Mouse (Mus musculus) kidney, postnatal 25 days (tissue): ENCODE measurements around the gene Cck.

Experiments used
- DNase-seq, 2 experiments: peaks; one replicate each; pipeline ENCODE4 v3.0.0; 2021; ENCODE audit warnings: mixed read lengths in 2 of 2

The Cck gene

GRCm38 (mm10) chr9:121495529-121495928 lies at the start of gene Cck:
Gene Cck, minus strand, starts transcription at chr9:121495694.
- peak; percentile 39 to 48 for DNase-seq

DNA sequence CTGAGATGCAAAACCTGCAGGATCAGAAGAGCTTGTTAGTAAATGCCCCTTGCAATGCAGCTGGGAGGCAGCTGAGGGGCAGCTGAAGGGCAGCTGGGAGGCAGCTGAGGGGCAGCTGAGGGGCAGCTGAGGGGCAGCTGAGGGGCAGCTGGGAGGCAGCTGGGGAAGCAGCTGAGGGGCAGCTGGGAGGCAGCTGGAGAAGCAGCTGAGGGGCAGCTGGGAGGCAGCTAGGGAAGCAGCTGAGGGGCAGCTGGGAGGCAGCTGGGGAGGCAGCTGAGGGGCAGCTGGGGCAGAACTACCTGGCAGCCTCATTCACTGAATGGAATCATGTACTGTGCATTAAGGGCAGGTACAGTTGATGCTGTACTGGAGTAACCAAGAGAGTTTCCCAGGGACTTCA lies 46.0 kb upstream of the Cck start:
- DNase-seq = no peak

DNA sequence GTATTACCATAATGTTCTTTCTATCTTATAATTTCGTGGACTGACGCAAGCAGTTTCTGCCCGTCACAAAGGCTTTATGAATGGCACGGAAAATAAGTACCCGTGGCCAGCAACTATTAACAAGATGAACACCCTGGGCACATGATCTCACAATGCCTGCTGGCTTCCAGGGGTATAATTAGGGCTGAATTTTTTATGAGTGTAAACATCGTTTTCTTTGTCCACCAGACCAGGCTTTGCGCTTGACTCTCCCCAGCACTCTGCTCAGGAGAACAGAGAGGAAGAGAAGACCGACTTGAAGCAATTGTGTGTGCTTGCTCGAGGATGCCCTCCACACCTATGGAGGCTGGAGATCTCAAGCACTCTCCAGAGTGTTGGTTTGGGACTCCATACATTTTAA lies 37.1 kb upstream of the Cck start:
- no peak for DNase-seq

- no peak for DNase-seq
Observed at GRCm38 (mm10) chr9:121528605-121529357, 33.3 kb upstream of the Cck start.

DNA sequence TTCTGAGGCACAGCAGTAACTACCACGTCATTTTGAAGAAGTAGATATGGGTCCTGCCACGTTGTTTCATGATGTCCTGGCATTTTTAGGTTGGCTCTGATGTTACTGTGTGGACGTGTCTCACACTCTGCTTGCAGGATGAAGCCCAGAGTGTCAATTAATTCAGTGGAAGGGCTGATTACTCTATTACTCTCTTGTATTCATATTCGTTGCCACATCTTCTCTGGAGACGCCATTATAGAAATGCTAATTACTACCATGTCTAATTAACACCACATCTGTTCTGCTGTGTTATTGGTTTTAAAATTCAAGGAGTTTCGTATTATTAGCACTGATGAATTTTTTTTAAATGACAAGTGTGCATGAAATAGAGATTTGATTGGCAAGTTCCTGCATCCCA lies 30.7 kb upstream of the Cck start:
- no peak for DNase-seq

DNA sequence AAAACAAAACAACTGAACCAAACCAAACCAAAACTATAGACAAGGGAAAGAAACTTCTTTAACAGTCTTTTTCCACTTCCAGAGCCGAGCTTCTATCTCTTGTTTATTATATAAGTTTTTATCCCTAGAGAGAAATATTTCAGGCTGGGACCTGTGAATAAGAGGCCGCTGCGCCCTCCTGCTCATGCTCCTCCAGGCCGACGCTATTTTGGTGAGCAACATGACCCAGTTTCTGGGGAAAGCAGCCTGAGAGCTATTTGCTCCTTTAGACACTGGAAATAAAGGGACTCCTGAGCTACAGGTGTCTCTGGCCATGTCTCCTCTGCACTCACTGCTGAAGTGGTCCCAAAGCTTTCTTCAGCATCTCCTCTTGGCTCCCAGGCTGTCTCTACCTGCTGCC lies 24.6 kb upstream of the Cck start:
- DNase-seq = no peak

GRCm38 (mm10) chr9:121514462-121514861 lies 19.0 kb upstream of the Cck start:
- no peak for DNase-seq

- no peak for DNase-seq
Observed at GRCm38 (mm10) chr9:121511911-121512310, 16.4 kb upstream of the Cck start.

DNA sequence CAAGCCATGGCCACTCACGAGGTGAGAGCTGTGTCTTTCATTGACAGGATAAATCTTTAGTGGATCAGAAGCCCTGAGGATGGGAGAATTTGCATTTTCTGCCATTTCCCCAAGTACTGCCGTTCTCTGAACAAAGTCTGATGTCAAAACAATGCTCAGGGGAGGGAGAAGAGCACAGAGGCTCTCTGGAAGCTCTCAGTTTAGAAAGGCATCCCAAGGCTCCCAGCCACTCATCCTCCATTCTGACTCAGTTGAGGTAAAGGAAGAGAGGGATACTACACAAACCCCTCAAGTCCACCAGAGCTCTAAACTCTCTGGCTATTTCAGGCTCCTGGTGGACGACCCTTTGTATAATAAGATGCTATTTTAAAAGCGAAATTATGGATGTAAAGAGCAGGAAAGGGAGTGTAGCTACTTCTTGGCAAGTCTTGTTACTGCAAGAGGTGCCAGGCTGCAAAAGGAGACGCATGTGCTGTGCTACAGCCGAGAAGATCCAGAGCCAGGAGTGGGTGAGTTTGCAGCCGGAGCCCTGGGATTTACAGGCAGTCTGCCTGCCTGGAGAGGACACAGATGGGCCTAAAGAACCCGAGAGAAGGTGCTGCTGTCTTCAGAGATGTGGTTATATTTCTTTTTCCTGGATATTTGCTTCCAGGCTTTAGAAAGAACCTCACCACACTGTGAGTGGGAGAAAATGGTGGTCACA lies 11.1 kb upstream of the Cck start:
- no peak for DNase-seq

DNA sequence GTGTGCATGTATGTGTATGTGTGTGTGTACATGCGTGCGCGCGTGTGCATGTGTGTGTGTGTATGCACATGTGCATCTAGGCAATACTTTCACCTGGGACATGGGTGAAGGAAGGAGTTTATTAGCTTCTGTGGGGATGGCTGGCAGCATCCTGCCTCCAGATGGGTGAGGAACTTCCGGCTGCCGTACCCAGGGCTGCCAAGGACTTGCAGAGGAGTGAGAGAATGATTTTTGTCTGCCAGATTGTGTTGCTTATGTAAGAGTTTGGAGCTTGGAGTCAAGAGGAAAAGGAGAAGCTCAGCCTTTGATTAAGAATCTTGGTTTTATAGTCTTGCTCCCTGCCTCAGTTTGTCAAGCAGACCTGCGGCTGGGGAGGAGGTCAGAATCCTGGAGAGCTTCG lies 9.9 kb upstream of the Cck start:
- DNase-seq = no peak

DNA sequence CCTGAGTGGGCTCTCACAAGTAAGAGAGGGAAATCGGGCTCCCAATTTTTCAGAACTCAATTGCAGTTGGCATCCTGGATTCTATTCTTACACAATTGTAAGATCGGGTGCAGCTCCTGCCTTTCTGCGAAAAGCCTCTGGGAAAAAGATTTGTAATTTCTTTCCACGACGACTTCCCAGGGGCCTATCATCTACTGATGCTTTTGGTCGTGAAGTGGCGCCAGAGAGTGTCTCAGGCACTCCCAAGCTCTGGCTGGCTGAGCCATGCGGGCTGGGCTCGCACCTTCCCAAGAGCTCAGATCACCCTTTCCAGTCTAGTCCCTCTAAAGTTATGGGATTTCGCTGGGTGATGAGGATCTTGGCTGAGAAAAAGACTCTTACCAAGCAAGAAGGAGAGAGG lies 608 bp upstream of the Cck start:
- DNase-seq = no peak

DNA sequence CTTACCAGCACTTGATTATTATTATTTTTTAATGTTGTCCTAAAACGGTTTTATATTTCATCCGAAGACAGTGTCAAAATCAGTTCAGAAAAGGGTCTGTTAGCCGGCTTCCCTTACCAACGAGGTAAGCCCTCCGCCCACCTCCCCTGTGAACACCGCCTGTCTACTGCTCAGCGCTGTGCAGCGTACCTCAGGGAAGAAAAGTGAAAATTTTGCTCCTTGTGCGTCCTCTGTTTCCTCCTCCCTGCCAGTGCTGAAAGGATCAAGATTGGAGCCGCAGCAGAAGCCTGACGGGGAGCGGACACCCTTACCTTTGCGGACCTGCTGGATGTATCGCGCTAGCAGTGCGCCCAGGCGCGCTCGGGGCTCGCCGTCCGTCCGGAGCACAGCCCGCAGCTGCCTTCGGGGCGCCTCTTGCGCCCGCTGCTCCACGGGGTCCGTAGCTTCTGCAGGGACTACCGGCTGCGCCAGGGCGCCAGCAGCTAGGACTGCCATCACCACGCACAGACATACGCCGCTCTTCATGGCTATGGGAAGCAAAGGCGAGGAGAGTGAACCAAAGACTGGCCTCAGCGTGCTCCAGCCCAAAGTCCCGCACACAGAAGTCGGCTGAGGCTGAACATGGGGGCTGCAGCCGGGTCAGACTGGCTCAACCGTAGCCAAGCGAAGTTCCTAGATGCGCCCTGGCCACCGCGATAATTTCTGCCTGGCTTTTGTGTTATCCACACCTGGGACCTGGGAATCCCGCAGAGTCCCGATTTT lies 1.3 kb downstream of the Cck start:
- DNase-seq = no peak

DNA sequence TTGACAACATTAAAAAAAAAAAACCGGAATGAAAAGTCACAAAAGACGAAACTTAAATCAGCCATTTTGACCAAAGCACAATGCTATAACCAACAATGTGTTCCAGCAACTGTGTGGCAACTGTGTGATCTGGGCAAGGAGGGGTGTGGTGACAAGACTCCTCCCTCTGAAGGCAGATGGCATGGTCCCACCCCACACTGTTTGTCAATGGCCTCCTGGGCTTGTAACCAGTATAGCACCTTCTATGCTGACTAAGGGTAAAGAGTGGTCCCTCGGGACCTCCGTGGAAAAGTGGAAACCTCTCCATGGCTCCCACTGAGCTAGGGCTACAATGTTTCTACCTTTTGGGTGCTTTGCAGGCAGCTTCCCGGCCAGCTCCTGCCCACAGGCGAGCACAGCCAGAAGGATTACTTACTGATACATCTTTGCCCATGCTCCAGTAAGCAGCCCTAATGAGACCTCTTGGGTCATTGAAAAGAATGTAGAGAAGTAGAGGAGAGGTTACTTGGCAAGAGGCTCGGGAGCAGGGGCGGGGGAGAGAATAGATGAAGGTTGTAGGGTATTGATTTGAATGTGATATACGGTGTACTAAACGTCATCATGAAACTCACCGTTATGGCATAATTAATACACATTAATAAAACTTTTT lies 3.8 kb downstream of the Cck start:
- no peak for DNase-seq

- no peak for DNase-seq
Observed at GRCm38 (mm10) chr9:121487216-121487615, 8.3 kb downstream of the Cck start.

- DNase-seq = peak in 1 of 2 experiments; percentile 78
Observed at GRCm38 (mm10) chr9:121479453-121479852, 16.0 kb downstream of the Cck start.

- DNase-seq = peak; percentile 67 to 84
Observed at GRCm38 (mm10) chr9:121477305-121477911, 18.1 kb downstream of the Cck start.

DNA sequence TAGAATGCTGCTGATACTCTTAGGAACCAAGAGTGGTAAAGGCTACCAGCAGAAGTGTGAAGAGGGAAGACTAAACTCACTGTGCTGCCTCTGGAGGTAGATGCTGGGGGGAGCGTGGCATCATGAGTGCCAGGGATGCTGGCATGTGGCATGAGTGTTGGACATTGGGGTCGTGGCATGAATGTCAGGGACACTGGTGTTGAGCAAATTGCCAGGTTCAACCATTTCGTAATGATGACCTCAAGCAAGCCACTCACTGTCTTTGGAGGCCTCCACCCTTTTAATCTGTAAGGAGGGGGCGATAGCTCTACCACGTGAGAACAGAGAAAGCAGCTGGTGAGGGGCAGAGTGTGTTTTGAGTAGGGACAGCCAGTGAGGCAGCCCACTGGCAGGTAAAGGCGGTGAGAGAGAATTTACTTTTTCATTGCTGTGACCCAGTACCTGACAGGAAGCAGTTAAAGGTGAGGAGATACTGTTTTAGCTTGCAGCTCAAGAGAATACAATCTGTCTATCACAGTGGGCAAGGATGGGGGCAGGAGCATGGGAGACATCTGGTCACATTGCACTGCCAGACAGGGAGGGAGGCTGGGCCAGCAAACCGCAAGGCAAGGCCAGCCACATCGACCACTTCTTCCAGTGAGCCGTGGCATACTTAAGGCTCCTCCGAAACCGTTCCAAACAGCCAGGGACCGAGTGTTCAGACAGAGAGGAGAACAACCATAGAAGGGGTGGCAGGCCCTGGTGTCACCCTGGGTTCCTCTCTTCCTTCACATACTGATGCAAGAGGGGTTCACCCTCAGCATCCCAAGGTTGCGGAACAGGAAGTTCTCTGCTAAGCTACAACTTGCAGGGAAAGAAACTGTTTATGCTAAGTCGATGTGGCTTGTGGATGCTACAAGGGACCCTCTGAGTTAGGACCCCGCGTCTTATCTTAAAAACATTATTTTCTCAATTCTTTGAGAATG lies 19.7 kb downstream of the Cck start:
- DNase-seq = no peak

GRCm38 (mm10) chr9:121474771-121475170 lies 20.7 kb downstream of the Cck start:
- DNase-seq = no peak

DNA sequence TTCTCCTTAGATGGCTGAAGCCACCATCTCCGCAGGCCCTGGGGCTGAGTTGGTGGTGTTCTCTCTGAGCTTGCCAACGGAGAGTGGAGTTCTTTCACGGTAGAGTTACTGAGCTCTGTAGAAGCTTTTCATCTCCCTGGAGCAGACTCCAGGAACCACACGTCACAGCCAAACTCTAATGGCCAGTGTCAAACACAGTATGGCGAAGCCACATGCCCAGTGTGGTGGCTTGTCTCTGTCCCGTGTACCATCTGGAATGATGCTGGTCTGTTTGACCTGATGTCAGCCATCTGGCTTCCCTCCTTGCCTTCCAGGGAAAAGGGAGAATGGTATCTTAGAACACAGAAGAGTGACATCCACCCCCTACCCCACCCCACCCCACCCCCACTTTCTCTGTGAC lies 25.8 kb downstream of the Cck start:
- no peak for DNase-seq

DNA sequence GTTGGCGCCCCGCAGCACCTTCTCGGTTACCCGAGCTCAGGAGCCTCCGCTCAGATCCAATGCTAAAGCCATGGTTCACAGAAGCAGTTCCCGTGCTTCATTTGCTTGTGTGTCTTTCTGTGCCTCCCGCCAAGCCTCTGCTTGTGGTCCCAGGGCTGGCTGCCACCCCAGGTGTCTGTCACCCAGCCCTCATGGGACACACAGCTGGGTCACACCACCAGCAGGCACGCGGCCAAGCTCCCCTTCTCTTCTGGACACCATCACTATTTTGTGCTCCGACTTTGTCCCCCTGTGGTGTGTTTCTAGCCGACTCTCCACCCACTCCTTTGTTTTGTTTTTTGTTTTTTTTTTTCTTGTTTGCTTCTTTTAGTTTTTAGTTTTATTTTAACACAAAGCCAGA lies 28.0 kb downstream of the Cck start:
- no peak for DNase-seq

- DNase-seq = no peak
Observed at GRCm38 (mm10) chr9:121460527-121460926, 35.0 kb downstream of the Cck start.

DNA sequence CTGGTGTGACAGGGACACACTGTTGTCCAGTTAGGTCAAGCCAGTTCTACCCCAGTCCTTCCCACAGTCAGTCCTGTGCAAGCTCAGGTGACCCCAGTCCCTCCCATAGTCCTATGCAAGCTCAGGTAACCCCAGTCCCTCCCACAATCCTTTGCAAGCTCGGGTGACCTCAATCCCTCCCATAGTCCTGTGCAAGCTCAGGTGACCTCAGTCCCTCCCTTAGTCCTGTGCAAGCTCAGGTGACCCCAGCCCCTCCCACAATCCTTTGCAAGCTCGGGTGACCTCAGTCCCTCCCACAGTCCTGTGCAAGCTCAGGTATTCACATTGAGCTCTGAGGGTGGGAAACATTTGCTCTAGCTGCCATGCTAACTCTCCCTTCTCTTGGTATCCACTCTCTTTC lies 35.5 kb downstream of the Cck start:
- DNase-seq = peak in 1 of 2 experiments; percentile 59
